Mouse (Mus musculus) heart, adult 10 weeks (tissue): Measurements from ENCODE around the gene Zdbf2. TPM values are rescaled to one million over a fixed set of nuclear protein-coding genes. Genes with fewer than 3 reads are reported as not detected.

ENCODE experiments used
- polyA plus RNA-seq: library from polyadenylated mRNA; stranded (reverse); fragments of 350-450 nt; fragmentation: Illumina TruSeq; extraction: RNeasy Lipid Tissue Mini Kit (QIAGEN cat#74804); gene quantifications from one replicate; pipeline ENCODE4 v1.2.3, GENCODE M21; 2014; ENCODE audit warnings: low read depth, low replicate concordance

Gene Zdbf2
- polyA plus RNA-seq: 0.29 TPM

GRCm38 (mm10) chr1:63272741-63273338 lies at the start of gene Zdbf2:
Gene Zdbf2 (plus strand): TSS chr1:63273265.

Other genes with a start within 250 kb of the Zdbf2 start
- gene Ino80d, start 158.6 kb upstream of the Zdbf2 start, polyA plus RNA-seq: 6.7 TPM
- 474 TPM for gene Eef1b2, start 96.4 kb upstream of the Zdbf2 start, polyA plus RNA-seq
- gene Ndufs1, start 96.4 kb upstream of the Zdbf2 start, polyA plus RNA-seq: 803 TPM
- gene Gpr1, start 58.7 kb upstream of the Zdbf2 start, polyA plus RNA-seq: 0.45 TPM
- 2.1 TPM for gene Adam23, start 172.6 kb downstream of the Zdbf2 start, polyA plus RNA-seq